Mouse (Mus musculus) thymus, adult 2 months (tissue): ENCODE results near the gene Gas2l1. TPM values are rescaled to one million over a fixed set of nuclear protein-coding genes. Genes with fewer than 3 reads are reported as not detected.
A peak's percentile ranks its signal among the peaks of the same experiment; 100 is the strongest.

Source experiments
- DNase-seq: peaks from one replicate; pipeline ENCODE4 v3.0.0; 2021
- H3K27ac ChIP-seq: fragments of 200-500 bp; 2 replicates; pipeline ENCODE4 v1.5.1; 2012; ENCODE audit warnings: low read length, control low read depth; ENCODE audit not compliant: control insufficient read depth, insufficient read depth
- H3K27me3 ChIP-seq: fragments of 200-500 bp; 2 replicates; pipeline ENCODE4 v1.6.1; 2012; ENCODE audit warnings: mild to moderate bottlenecking, low read length, moderate library complexity, mixed read lengths; ENCODE audit not compliant: control insufficient read depth, insufficient read depth
- H3K36me3 ChIP-seq: fragments of 200-500 bp; 2 replicates; pipeline ENCODE4 v1.6.1; 2012; ENCODE audit warnings: mild to moderate bottlenecking, low read length, moderate library complexity; ENCODE audit not compliant: control insufficient read depth, insufficient read depth
- H3K4me1 ChIP-seq: fragments of 200-500 bp; replicated peaks from 2 replicates; pipeline ENCODE4 v1.6.1; 2012; ENCODE audit warnings: low read length; ENCODE audit not compliant: control insufficient read depth, insufficient read depth
- H3K4me3 ChIP-seq: fragments of 200-500 bp; 2 replicates; pipeline ENCODE4 v1.5.1; 2012; ENCODE audit warnings: mild to moderate bottlenecking, low read length, control low read depth, moderate library complexity; ENCODE audit not compliant: control insufficient read depth, insufficient read depth
- CTCF ChIP-seq: fragments of 200-500 bp; IDR thresholded peaks from 2 replicates; pipeline ENCODE4 v1.5.1; 2012; ENCODE audit warnings: mild to moderate bottlenecking, control low read depth, low read length, moderate library complexity, borderline replicate concordance; ENCODE audit not compliant: control insufficient read depth, poor library complexity, insufficient read depth; ENCODE audit errors: extremely low read depth
- POLR2A ChIP-seq: fragments of 200-500 bp; IDR thresholded peaks from 2 replicates; pipeline ENCODE4 v1.6.1; 2012; ENCODE audit warnings: mild to moderate bottlenecking, low read length, control low read depth, moderate library complexity; ENCODE audit not compliant: control insufficient read depth, poor library complexity, insufficient read depth; ENCODE audit errors: extremely low read depth
- WGBS: fragments of 180-500 bp; shearing (Covaris S2); methylation state at CpG from one replicate; pipeline ENCODE4 v1.1.7; 2018; 5-methylcytosine and 5-hydroxymethylcytosine counted together
- polyA plus RNA-seq: library from polyadenylated mRNA; depleted of rRNA; stranded (reverse); fragments of >200 nt; gene quantifications from 2 replicates; pipeline ENCODE4 v1.2.3, GENCODE M21; 2012

Gas2l1 gene
- polyA plus RNA-seq, 1 experiment: 24.9 TPM

- Histone ChIP-seq H3K27me3 (no peaks in the 10 kb centered on the region), H3K36me3 (peaks cover 61% of the 10 kb centered on the region), H3K4me1 (no peaks in the 10 kb centered on the region), H3K27ac (no peak overlapping the region), H3K4me3 (no peak overlapping the region)
- no peak for DNase-seq
- WGBS: 99% methylated on average over 10 of the region's 10 CpGs
- no peak for TF ChIP-seq CTCF
- no peak for TF ChIP-seq POLR2A
These were observed 32.4 kb downstream of the Gas2l1 start for GRCm38 (mm10) chr11:5032706-5033105.

- Histone ChIP-seq H3K4me3 (no peak overlapping the region), H3K27me3 (no peaks in the 10 kb centered on the region), H3K36me3 (peaks cover 68% of the 10 kb centered on the region), H3K4me1 (no peaks in the 10 kb centered on the region), H3K27ac (no peak overlapping the region)
- DNase-seq: no peak
- WGBS: over 99% methylated on average over 7 of the region's 7 CpGs
- no peak for TF ChIP-seq CTCF
- no peak for TF ChIP-seq POLR2A
These were observed 36.9 kb downstream of the Gas2l1 start for GRCm38 (mm10) chr11:5028228-5028627.

- WGBS: 94% methylated on average over 1 of the region's 1 CpGs
- TF ChIP-seq POLR2A (no peak), CTCF (no peak)
- H3K4me3 ChIP-seq: no peak overlapping the region
- no peaks in the 10 kb centered on the region for H3K4me1 ChIP-seq
- no peak overlapping the region for H3K27ac ChIP-seq
- no peaks in the 10 kb centered on the region for H3K27me3 ChIP-seq
- no peak for DNase-seq
- peaks cover 67% of the 10 kb centered on the region for H3K36me3 ChIP-seq
These were observed 40.0 kb downstream of the Gas2l1 start for GRCm38 (mm10) chr11:5025108-5025507.

- H3K36me3 ChIP-seq: peaks cover 79% of the 10 kb centered on the region
- H3K27me3 ChIP-seq: no peaks in the 10 kb centered on the region
- H3K4me3 ChIP-seq: no peak overlapping the region
- DNase-seq: no peak
- 90% methylated on average over 6 of the region's 6 CpGs for WGBS
- TF ChIP-seq POLR2A: no peak
- no peak for TF ChIP-seq CTCF
- no peak overlapping the region for H3K27ac ChIP-seq
- no peaks in the 10 kb centered on the region; the same call in 1 of the 2 replicates for H3K4me1 ChIP-seq
These were observed 47.6 kb downstream of the Gas2l1 start for GRCm38 (mm10) chr11:5017506-5017905.

- Histone ChIP-seq H3K27me3 (no peaks in the 10 kb centered on the region), H3K27ac (no peak overlapping the region), H3K4me1 (no peaks in the 10 kb centered on the region; the same call in 1 of the 2 replicates), H3K36me3 (peaks cover 84% of the 10 kb centered on the region), H3K4me3 (no peak overlapping the region)
- 96% methylated on average over 5 of the region's 5 CpGs for WGBS
- no peak for TF ChIP-seq POLR2A
- TF ChIP-seq CTCF: no peak
- DNase-seq: no peak
These were observed 48.8 kb downstream of the Gas2l1 start for GRCm38 (mm10) chr11:5016286-5016685.

- H3K4me1 ChIP-seq: no peaks in the 10 kb centered on the region; the same call in 1 of the 2 replicates
These were observed 49.4 kb downstream of the Gas2l1 start for GRCm38 (mm10) chr11:5015720-5016119.

GRCm38 (mm10) chr11:5012213-5012715, 52.9 kb downstream of the Gas2l1 start:
- Histone ChIP-seq H3K4me1 (no peaks in the 10 kb centered on the region; the same call in 1 of the 2 replicates), H3K4me3 (no peak overlapping the region), H3K27ac (no peak overlapping the region), H3K36me3 (peaks cover 63% of the 10 kb centered on the region), H3K27me3 (no peaks in the 10 kb centered on the region)
- WGBS: 93% methylated on average over 5 of the region's 5 CpGs
- no peak for DNase-seq
- TF ChIP-seq POLR2A: no peak
- no peak for TF ChIP-seq CTCF

More at GRCm38 (mm10) chr11:5015720-5016119, 49.4 kb downstream of the Gas2l1 start:
- H3K36me3 ChIP-seq: peaks cover 85% of the 10 kb centered on the region
- TF ChIP-seq CTCF: peak; percentile 61; the same call in 1 of the 2 replicates
- no peak for TF ChIP-seq POLR2A
- no peak overlapping the region for H3K27ac ChIP-seq
- WGBS: 71% methylated on average over 2 of the region's 2 CpGs
- peak; percentile 54 for DNase-seq
- H3K4me3 ChIP-seq: no peak overlapping the region
- no peaks in the 10 kb centered on the region for H3K27me3 ChIP-seq
